Mouse (Mus musculus) left cerebral cortex, postnatal 25 days (tissue): ENCODE measurements around the gene Cep131. TPM values are rescaled to one million over a fixed set of nuclear protein-coding genes. Genes with fewer than 3 reads are reported as not detected.

Experiments used
- DNase-seq, 2 experiments: peaks; one replicate each; pipeline ENCODE4 v3.0.0; 2022; ENCODE audit warnings: low spot score in 2 of 2, mixed read lengths in 1 of 2
- intact Hi-C: fragments of 180-260 bp; cut with DNase I; formaldehyde crosslinking; loops from one replicate; pipeline ENCODE4 v1.15.1; 2025
- total RNA-seq, 2 experiments: library from RNA; stranded (reverse); gene quantifications; 2 replicates each; pipeline ENCODE4 v1.2.3; 2021

Cep131 gene
- total RNA-seq, 2 experiments from 2014 or later: 23.4 to 32.2 TPM

DNA sequence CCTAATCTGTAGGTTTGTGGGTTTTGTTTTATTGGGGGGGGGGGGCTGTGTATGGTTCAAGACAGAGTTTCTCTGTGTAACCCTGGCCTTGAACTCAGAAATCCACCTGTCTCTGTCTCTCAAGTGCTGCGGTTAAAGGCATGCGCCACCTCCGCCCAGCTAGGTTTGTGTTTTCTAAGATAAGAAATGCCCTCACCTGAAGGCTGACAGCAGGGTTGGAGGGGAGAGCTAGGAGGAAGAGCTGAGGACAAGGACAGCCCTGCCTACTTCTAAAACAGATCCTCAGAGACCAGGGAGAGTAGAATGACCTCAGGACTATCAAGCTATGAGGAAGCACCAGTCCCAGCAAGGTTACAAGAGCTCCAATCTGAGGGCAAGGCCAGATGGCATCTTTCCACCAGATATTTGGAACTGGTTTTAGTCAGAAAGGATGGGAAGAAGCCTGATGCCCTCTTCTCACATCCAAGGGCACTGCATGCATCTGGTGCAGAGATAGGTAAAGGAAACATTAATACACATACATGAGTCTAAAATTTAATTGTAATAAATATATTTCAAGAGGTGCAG is 16.9 kb upstream of the Cep131 start:
- no peak for DNase-seq
- intact Hi-C loops: loop anchor here (5.0 kb wide), 1 partner anchor 91 kb away; no protein-coding TSS in a partner anchor

DNA sequence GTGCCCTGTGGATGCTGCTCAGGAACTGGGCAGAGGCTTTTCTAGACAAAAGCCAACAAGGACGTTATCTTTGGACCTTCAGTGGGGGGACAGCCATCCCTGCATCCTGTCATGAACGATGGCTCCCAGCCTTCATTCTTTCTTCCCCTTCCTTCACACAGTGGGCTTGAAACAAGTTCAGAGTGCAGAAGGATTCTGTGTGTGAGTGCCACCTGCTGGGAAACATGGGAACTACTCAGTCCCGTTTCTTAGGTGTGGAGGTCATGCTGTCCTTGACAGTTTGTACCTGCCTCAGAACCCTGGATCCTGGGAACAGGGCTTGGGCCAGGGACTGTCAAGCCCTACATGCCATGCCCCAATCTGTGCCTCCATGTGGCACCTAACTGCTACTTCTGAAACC is 14.4 kb upstream of the Cep131 start:
- intact Hi-C loops: loop anchor here (2.0 to 5.0 kb wide), 2 partner anchors 89 to 188 kb away; partner anchors contain the start of gene Chmp6
- peak; percentile 67 to 78 for DNase-seq

DNA sequence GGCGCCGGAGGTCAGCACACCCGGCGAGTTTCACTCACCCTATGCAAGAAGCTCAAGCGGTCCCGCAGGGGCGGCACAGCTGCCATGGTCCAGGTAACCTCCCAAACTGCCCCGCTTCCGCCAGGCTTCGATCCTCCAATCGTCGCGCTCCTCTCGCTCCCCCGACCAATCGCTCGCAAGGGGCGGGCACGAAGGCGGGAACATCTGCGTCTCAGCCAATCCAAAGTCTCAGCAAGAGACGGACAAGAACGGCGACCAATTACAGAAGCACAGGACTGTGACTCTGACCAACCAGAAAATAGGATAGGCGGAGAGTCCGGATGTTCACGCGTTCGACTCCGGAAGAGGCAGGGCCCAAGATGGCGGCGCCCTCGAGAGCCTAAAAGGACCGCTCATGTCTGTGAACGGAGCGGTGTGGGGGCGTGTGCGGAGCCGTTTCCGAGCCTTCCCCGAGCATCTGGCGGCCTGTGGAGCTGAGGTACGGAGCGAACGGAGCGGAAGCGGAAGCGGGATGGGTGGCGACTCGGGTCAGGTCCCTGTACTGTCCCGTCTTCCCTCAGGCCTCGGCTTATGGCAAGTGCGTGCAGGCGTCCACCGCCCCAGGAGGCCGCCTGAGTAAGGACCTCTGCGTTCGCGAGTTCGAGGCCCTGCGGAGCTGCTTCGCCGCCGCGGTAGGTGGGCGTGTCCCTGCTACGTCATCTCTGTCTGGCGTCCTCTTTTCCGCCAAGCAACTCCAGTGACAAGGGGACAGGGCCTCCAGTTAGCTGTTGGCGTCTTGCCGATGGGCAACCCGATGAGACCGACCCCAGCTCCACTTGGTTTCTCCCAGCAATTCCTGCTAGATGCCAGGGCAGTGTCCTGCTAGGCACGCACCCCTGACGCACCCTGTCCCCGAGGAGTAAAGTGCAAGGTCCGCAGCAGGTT is 12.2 kb upstream of the Cep131 start, which contains the start of the genes Tepsin and Ndufaf8:
Gene Tepsin (minus strand): TSS at position 144 of the 924 bp plus-strand sequence.
Gene Ndufaf8 (plus strand): TSS at position 341 of the 924 bp plus-strand sequence.
- intact Hi-C loops: no loop called here

DNA sequence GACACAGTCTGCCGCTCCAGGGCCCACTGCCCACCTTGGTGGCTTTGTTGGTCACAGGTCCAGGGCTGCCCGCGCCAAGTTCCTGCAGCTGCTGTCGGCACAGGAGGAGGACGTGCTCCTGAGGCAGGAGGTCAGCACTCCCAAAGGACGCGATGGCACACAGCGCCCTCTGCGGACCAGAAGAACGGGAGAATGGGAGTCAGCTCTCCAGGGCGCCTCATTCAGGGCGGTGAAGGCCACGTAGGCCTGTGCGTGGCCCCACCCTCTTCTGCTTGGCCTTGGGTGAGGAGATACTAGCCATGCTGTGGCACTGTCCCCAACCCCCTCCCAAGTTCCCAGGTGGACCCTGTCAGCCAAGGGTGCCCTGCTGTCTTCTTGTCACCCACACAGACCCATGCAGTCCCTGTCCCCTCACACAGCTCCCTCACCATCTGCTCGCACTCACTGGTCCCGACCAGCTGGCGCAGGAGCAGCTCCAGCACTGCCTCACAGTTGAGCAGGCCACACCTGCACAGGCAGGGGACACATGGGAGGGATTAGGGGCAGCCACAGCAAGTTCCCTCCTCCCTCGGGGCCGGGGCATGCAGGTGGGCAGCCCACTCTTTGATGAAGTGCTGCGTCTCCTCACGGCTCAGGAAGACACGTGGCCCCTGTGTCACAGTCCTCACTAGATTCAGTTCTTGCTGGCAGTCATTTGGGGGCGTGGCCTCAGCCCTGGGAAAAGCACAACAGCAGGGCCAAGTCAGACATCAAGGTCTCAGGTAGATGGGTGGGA is 6.4 kb upstream of the Cep131 start:
- no peak for DNase-seq
- intact Hi-C loops: no loop called here

More for the DNA sequence above, 12.2 kb upstream of the Cep131 start, which contains the start of the genes Tepsin and Ndufaf8:
- peak; percentile 99 to 100 for DNase-seq

DNA sequence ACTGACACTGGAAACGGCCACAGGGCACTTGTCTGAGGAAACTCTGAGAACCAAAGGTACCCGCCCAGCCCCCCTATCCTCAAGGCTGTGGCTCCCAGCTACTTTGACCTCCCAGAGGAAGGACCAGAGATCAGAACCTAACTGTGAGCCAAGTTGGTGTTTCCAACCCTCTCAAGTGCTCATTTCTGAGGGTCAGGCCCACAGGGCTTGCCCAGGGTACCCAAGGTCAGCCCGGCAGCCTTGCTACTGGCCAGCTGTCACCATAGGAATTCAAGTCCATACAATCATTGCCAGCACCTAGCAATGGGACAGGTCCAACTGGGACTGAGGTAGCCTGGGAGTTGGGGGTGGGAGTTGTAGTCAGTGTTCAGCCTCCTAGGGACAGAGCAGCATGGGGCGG is 4.0 kb upstream of the Cep131 start:
- intact Hi-C loops: no loop called here

DNA sequence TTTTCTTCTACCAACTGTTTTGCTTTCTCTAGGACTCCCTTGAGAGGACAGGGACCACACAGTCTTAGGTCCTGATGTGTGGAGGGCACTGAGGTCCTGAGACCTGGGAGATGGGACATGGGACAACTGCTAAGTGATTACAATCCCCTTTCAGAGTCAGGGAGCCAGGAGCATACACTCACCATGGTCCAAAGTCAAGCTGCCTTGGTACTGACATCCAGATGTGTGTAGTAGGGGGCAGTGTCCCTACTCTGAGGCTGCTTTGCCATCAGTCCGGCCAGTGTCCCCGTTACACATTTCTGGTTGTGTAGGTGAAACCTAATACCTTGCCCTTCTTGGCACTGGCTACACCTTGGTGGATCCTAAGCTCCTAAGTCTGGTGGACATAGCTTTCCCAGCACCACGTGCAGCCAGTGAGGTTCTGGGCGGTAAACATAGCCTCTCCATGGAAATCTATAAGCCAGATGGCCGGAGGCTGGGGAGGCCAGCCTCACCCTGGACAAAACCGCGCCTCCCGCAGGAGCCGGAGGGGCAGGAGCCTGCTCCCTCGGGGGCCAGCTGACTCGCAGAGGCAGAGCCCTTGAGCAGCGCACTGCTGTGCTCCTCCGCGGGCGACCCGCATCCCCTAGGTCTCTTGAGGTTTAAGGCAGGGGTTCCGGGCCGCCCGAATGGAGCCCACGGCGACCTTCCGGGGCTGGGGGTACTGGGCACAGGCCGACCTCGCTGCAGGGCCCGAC is 568 bp downstream of the Cep131 start:
- peak in 1 of 2 experiments; percentile 21 for DNase-seq
- intact Hi-C loops: no loop called here

More for the DNA sequence above, 4.0 kb upstream of the Cep131 start:
- no peak for DNase-seq

DNA sequence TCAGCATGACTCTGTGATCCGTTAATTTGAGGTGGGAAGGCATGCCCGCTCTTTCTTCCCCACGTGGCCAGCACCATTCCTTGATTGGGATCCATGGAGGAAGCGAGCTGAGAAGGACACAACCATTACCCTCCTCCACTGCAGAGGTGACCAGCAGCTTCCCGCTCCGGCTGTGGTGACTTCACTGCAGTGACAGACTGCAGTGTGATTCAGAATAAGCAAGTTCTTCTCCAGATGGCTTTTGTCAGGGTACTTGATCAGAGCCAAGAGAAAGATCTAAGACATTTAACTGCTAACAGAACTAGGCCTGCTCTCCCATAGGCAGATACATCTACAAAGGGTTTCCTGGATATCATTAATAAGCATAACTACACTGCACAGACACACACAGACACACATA is 6.3 kb downstream of the Cep131 start:
- intact Hi-C loops: loop anchor here (5.0 kb wide), 1 partner anchor 63 kb away; no protein-coding TSS in a partner anchor
- DNase-seq: peak in 1 of 2 experiments; percentile 48

DNA sequence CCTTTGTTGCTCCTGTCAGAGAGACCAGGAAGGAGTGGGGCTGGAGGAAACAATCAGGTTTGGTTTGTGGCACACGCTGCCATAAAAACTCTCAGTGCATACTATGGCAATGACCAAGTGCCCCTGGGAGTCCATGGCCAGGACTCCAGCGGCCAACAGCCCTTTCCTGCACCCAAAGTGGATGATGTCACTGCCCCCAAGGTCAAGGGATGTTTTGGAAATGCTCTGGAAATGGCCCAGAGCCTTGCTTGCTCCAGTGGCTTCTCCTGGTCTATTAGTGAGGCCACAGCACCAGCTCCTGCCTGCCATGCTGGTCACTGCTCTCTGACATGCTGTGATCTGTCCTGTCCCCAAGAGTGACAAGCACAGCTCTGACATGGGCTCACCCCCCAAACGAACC is 10.4 kb downstream of the Cep131 start:
- no peak for DNase-seq
- intact Hi-C loops: no loop called here

DNA sequence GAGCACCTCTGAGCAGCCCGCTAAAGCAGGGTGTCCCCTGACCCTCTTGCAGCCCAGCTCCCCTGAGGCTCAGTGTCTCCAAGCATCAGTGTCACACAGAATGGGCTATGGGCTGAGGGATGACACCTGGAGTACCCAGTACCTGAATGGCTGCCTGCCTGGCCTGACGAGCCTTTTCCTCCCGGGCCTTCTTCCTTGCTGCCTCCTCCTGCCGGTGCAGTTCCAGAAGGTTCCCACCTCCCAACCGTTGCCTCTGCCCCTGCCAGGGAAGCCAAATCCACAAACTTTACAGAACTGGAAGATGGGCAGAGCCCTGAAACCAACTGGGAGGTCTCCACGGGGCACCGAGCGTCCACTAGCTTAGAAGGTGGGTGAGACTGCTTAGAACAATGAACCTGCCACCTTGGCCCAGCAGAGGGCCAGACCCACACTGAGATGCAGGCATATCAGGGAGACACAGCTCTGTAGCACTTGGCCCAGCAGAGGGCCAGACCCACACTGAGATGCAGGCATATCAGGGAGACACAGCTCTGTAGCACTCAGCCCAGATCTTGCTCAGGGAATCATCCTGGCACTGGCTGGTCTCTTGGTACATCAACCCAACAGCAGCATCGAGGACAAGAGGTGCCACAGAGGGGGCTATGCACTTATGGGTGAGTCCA is 13.5 kb downstream of the Cep131 start:
- intact Hi-C loops: no loop called here

DNA sequence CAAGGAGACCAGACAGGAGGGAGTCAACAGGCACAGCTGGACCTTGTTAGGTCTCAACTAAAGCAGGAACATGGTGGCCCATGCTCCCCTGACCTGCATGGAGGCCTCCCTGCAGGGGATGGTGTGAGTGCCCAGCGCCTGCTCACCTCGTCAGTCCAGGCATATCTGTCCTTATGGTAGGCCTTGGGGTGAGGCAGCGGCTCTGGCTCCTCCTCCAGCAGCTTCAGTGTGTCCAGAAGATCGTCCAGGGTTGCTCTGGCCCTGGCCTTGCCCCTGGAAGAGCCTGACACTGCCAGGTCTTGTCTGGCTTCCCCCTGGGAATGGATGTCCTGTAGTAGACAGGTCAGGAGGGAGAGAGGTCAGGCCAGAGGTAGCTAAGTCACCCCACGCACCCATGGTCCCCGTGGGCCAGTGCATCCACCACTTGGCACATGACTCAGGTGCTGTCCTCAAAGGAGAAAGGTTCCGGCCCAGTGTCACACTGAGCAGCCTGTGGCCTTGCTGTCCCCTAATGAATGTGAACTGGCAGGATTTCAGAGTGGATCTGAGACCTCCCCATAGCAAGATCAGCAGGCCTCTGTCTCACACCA is 14.8 kb downstream of the Cep131 start:
- no peak for DNase-seq
- intact Hi-C loops: no loop called here

More for the DNA sequence above, 13.5 kb downstream of the Cep131 start:
- no peak for DNase-seq

DNA sequence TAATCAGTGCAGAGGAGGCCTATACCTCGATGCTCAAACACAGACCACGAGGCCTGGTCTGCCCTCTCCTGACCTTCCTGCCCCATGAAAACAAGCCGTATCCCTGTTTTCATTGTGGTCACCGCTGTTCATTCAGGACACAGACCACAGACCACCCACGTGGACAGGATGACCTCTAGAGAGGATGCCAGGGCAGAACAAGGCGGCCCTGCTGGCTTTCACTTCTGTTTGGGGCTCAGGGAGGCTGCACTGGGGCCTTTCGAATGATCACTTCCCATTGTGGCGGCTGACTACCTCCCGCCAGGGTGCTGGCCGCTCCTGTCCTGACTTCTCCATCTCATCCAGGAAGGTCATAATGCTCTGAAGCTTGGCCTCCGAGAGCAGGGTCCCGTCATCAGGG is 15.6 kb downstream of the Cep131 start:
- intact Hi-C loops: no loop called here

DNA sequence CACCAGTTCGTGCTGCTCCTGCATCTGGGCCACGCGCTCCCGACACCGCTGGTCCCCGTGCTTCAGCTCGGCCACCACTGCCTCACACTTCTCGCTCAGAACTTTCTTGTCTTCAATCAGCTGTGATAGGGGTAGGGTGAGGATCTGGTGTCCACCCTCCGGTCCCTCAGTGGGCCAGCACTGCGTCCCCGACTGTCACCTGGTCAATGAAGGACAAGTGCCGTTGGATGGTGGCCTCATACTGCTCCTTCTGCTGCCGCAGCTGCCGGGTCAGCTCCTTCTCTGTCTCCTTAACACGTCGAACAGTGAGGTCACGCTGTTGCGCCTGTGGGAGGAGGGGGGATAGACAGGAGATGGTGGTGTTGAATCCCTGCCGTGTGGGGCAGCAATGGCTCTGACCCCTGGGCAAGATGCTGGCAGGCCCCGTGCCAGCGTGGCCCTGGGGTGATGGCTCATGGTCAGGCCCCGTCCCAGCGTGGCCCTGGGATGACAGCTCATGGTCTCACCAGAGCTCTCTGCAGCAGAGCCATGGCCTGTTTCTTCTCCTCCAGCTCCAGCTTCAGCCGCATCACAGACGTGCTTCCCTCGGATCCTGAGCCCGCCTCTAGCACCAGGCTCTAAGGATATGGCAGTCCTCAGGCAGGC is 16.2 kb downstream of the Cep131 start:
- intact Hi-C loops: no loop called here
- no peak for DNase-seq

More for the DNA sequence above, 15.6 kb downstream of the Cep131 start:
- no peak for DNase-seq

DNA sequence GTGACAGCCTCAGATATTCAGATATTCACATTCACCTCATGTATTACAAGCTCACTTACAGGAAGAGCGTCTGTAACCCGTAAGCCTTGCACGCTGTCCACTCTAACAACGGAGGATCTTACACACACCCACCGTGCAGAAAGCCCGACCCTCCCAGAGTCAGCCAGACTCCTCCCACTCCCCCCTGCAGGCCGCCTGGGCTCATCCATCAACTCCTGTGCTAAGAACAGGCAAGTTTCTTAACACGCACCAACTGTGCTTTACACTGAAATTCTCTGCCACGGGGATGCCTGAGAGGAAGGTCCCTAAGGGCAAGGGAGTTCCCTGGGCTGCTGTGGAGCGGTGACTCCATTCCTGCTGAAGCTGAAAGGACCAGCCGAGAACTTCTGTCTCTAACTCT is 17.4 kb downstream of the Cep131 start:
- intact Hi-C loops: no loop called here

DNA sequence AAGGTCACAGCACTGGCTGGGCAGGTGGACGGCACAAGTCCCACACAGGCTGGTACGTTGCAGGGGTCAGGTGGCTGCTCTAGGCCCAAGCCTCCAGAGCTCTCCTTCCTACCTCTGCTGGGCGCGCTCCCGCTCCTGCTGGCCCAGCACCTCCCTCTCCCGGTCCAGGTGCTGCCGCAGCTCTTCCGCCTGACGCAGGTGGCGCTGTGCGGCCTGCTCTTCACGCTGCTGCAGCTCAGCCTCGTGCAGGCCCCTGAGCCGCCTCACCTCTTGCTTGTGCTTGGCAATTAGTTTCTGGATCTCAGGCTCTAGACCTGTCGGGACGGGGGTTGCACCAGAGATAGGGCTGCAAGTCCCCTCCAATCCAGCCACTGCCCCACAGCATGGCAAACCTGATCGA is 18.8 kb downstream of the Cep131 start:
- intact Hi-C loops: no loop called here
- DNase-seq: no peak

More for the DNA sequence above, 17.4 kb downstream of the Cep131 start:
- no peak for DNase-seq

DNA sequence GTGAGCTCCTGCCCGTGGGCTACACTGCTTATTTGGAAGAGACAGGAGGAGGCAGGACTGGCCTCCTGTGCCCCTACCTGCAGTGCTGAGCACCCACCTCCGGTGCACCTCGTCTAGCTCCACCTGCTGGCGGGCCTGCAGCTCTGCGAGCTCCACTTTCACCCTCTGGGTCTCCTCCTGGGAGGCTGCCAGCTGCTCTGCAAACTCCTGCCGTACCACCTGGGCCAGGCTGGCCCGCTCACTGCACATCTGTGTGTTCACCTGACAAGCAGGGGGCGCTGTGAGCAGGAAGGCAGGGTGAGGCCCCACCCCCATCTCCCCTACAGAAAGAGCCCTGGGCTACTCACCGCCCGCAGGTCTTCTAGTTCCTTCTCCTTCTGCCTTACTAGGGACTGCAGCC is 21.3 kb downstream of the Cep131 start:
- peak in 1 of 2 experiments; percentile 30 for DNase-seq

DNA sequence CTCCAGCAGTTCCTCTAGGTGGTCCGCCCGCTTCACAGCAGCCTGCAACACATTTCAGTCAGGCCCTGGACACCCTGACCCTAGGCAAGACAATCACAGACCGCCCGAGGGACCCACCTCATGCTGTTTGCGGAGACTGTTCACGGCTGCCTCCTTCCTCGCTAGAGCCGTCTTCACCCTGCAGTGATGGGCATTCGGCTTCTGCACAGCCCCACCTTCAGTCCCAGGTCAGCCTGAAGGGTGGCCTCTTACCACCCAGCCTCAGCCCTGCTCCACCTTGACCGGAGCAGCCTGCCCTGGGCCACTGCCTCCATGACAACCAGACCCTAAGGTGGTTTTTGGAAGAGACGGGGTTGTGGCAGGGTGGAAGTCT is 22.0 kb downstream of the Cep131 start:
- intact Hi-C loops: loop anchor here (1.0 kb wide), 2 partner anchors 34 to 51 kb away; no protein-coding TSS in a partner anchor
- no peak for DNase-seq

More for the DNA sequence above, 21.3 kb downstream of the Cep131 start:
- intact Hi-C loops: loop anchor here (1.0 kb wide), 2 partner anchors 35 to 52 kb away; no protein-coding TSS in a partner anchor

DNA sequence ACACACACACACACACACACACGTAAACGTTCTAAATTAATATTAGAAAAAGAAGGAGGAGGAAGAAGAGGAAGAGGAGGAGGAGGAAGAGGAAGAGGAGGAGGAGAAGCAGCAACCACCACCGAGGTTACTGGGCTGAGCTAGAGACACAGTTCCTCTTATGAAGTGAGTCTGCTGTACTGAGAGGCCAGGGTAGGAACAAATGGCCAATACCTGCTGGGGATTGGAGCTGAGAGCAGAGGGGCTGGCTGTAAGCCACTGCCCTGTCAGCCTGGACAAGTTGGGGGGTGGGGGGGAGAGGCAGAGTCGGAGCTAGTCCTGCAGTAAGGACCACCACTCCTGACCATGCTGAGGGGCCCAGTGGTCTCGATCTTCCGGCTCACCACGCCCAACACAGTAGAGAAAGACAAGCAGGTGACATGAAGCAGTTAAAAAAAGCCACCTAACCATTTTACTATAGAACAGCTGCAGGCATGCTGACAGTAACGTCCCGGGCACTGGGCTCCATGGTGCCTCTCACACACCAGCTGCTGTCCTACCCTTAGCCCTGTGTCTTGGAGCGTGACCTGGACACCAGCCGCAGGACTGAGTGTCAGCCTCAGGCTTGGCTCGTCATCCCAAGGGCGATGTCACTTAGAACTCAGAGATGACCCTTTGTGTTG is 22.5 kb downstream of the Cep131 start:
- no peak for DNase-seq
- intact Hi-C loops: no loop called here
